In the genomic region with DNA sequence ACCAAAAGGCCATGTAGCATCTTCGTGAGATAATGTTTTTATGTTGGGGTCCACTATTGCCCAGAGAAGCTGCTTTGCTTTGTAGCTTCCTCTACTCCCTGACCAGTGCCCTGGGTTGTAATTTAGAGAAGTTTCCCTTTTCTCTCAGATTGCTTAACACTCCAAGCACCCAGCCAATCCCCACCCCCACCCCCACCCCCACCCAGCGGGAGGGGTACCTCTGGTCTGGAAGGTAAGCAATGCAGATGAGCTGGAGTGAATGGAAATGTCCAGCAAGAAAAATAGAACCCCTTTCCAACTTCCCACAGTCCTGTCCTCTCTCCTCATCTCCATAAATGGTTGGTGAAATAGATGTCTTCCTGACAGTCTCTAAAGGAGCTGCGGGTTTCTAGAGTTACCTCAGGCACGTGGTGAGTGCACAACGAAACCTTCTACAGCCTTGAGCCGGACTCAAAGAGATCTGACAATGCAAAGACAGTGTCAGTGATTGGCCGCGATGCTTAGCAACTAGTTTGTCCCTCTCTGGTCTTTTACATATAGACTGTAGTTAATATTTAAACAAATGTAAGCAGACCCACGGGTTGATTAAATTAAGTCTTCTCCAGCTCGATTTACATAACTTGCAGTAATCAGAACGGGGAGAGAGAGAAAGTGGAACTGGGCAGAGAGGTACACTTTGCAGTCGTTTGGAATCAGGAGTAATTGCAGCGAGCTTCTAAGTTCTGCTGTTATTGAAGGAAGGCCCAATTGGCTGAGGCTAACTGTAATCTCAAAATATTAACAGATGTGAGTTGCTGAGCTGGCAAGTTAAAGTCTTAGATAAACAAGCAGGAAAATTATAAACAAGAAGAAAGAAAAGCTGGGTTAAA, we compare ENCODE assay signal across 8 mouse cellular contexts.
DNase-seq lines count a peak whose midpoint lies in the region; ATAC-seq and TF ChIP-seq lines count a peak whose summit lies in the region.

No protein-coding gene starts in this region.

- WGBS in lung, embryonic 14.5 days = 9% methylated on average over 13 of the region's 13 CpGs
- 12% methylated on average over 13 of the region's 13 CpGs for WGBS in hindbrain, embryonic 10.5 days
- 13% methylated on average over 13 of the region's 13 CpGs for WGBS in limb, embryonic 13.5 days
- WGBS in neural tube, embryonic 14.5 days = 11% methylated on average over 13 of the region's 13 CpGs

- peak overlapping the region; percentile 62 for H3K4me2 ChIP-seq in lung, embryonic 14.5 days
- peak overlapping the region; percentile 74 for H3K4me2 ChIP-seq in limb, embryonic 13.5 days (replicated peaks)
- peak overlapping the region; percentile 56 for H3K4me2 ChIP-seq in neural tube, embryonic 14.5 days (ENCODE audit: low read depth, low read length)

- no peak overlapping the region for H3K9ac ChIP-seq in lung, embryonic 14.5 days
- H3K9ac ChIP-seq in limb, embryonic 13.5 days = no peak overlapping the region
- H3K9ac ChIP-seq in neural tube, embryonic 14.5 days (replicated peaks; ENCODE audit: low read depth, low read length) = no peak overlapping the region

- peak; percentile 44 for ATAC-seq in lung, embryonic 14.5 days (ENCODE audit: insufficient read depth)
- ATAC-seq in limb, embryonic 13.5 days (ENCODE audit: low FRiP score, low read depth) = no peak; the same call in 1 of the 2 replicates
- ATAC-seq in neural tube, embryonic 14.5 days (ENCODE audit: low read depth) = peak; percentile 36
- ATAC-seq in erythroblast, adult 5-6 weeks (replicated peaks; ENCODE audit: low FRiP score, poor library complexity, severe bottlenecking) = no peak

- TF ChIP-seq CTCF in lung, embryonic 14.5 days (IDR thresholded peaks at IDR 0.05; ENCODE audit: low read depth) = no peak

- H3K27ac ChIP-seq in lung, embryonic 14.5 days (ENCODE audit: low read depth) = peak overlapping the region; percentile 9; the same call in 1 of the 2 replicates
- no peak overlapping the region for H3K27ac ChIP-seq in hindbrain, embryonic 10.5 days
- 0 out of 2 replicates have a peak overlapping the region, but pooled peaks have one; percentile 0 for H3K27ac ChIP-seq in limb, embryonic 13.5 days
- H3K27ac ChIP-seq in neural tube, embryonic 14.5 days (ENCODE audit: low read depth, low read length) = no peak overlapping the region

- H3K4me1 ChIP-seq in lung, embryonic 14.5 days (ENCODE audit: insufficient read depth) = peaks cover 10% of the 10 kb centered on the region; the same call in 1 of the 2 replicates
- peaks cover 23% of the 10 kb centered on the region for H3K4me1 ChIP-seq in hindbrain, embryonic 10.5 days (replicated peaks)
- H3K4me1 ChIP-seq in limb, embryonic 13.5 days = peaks cover 22% of the 10 kb centered on the region
- peaks cover 10% of the 10 kb centered on the region for H3K4me1 ChIP-seq in neural tube, embryonic 14.5 days (ENCODE audit: control insufficient read depth, insufficient read depth, low read length)

- no peaks in the 10 kb centered on the region for H3K36me3 ChIP-seq in lung, embryonic 14.5 days (ENCODE audit: insufficient read depth)
- H3K36me3 ChIP-seq in hindbrain, embryonic 10.5 days = no peaks in the 10 kb centered on the region
- no peaks in the 10 kb centered on the region for H3K36me3 ChIP-seq in limb, embryonic 13.5 days
- H3K36me3 ChIP-seq in neural tube, embryonic 14.5 days (ENCODE audit: control insufficient read depth, insufficient read depth, low read length) = no peaks in the 10 kb centered on the region

- H3K9me3 ChIP-seq in lung, embryonic 14.5 days (ENCODE audit: low read depth, low read length) = no peaks in the 10 kb centered on the region
- 0 out of 2 replicates have a peak, but pooled peaks cover 7% of the 10 kb centered on the region for H3K9me3 ChIP-seq in hindbrain, embryonic 10.5 days
- H3K9me3 ChIP-seq in limb, embryonic 13.5 days = 0 out of 2 replicates have a peak, but pooled peaks cover 5% of the 10 kb centered on the region
- no peaks in the 10 kb centered on the region for H3K9me3 ChIP-seq in neural tube, embryonic 14.5 days (ENCODE audit: control insufficient read depth, low read length)

- H3K27me3 ChIP-seq in lung, embryonic 14.5 days (ENCODE audit: insufficient read depth, low read length) = no peaks in the 10 kb centered on the region
- peaks cover 33% of the 10 kb centered on the region for H3K27me3 ChIP-seq in hindbrain, embryonic 10.5 days (ENCODE audit: insufficient read depth, poor library complexity, severe bottlenecking)
- 0 out of 2 replicates have a peak, but pooled peaks cover 10% of the 10 kb centered on the region for H3K27me3 ChIP-seq in limb, embryonic 13.5 days
- no peaks in the 10 kb centered on the region for H3K27me3 ChIP-seq in neural tube, embryonic 14.5 days (ENCODE audit: control insufficient read depth, insufficient read depth, low read length)

- H3K4me3 ChIP-seq in lung, embryonic 14.5 days (ENCODE audit: low read depth, low read length) = peak overlapping the region; percentile 21; the same call in 1 of the 2 replicates
- peak overlapping the region; percentile 39; the same call in 1 of the 2 replicates for H3K4me3 ChIP-seq in hindbrain, embryonic 10.5 days
- H3K4me3 ChIP-seq in limb, embryonic 13.5 days = no peak overlapping the region
- no peak overlapping the region for H3K4me3 ChIP-seq in neural tube, embryonic 14.5 days (ENCODE audit: low read depth, low read length)

- DNase-seq in lung, embryonic 14.5 days = peak; percentile 65
- no peak for DNase-seq in lung, postnatal 10 days
- DNase-seq in hindbrain, embryonic 10.5 days (ENCODE audit: low spot score) = peak; percentile 35
- no peak for DNase-seq in adrenal gland, postnatal 36 days
- no peak for DNase-seq in frontal cortex, postnatal 36 days (ENCODE audit: low spot score in 2 of 2)

Comparison
In these comparisons a context has a peak if more than half of its experiments do, and no peak if none do; other contexts are left out.
1. DNase-seq: peak in lung, embryonic 14.5 days (single experiment) and hindbrain, embryonic 10.5 days (single experiment); none in lung, postnatal 10 days (single experiment), adrenal gland, postnatal 36 days (0 of 2) and frontal cortex, postnatal 36 days (0 of 2).
2. ATAC-seq: peak in lung, embryonic 14.5 days (single experiment) and neural tube, embryonic 14.5 days (single experiment); none in limb, embryonic 13.5 days (single experiment) and erythroblast, adult 5-6 weeks (single experiment).
3. H3K27ac ChIP-seq: peak in lung, embryonic 14.5 days (single experiment) and limb, embryonic 13.5 days (single experiment); none in hindbrain, embryonic 10.5 days (single experiment) and neural tube, embryonic 14.5 days (single experiment).
4. H3K4me3 ChIP-seq: peak in lung, embryonic 14.5 days (single experiment) and hindbrain, embryonic 10.5 days (single experiment); none in limb, embryonic 13.5 days (single experiment) and neural tube, embryonic 14.5 days (single experiment).
5. Peak in every context shown above with its lines, with median percentiles within 50 percentile points of each other: H3K4me2 ChIP-seq.